Mouse (Mus musculus): Measurements from ENCODE around the gene Gm3448. TPM values are rescaled to one million over a fixed set of nuclear protein-coding genes. Genes with fewer than 3 reads are reported as not detected.
"Not testable (repeated sequence)": the region's sequence is repeated elsewhere in the genome, so short reads cannot be mapped to it uniquely, and the experiment has no call there.

The Gm3448 gene
- polyA plus RNA-seq (2015; fragmentation: Nextera tagmentation; extraction: Ambion mirVana), result 5.6 and 7.0 TPM in 2 replicates

DNA sequence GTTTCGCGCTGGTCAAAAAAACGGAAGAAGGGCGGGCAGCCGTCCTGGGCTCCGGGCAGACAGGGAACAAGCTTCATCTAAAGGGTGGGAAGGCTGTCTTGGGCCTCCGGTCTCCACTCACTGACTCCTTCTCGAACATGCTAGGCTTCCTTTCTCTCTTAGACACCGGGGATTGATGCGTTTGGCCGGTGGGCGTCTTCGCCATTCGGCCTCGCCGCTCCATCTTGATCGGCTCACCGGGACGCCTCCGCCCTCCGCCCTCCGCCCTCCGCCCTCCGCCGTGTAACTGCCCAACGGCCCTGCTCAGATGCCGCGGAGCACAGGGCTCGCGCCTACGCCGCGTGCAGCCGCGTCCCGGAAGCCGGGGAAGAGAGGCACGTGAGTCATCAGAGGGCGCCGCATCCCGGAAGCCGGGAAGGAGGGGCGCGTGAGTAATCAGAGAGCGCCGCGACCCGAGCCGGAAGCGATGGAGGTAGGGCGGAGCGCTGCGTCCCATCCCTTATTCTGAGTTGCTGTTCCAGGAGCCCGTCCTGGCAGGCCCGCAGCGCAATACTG lies at the start of gene Gm3448, which contains the start of the genes Ermard and Tcte3:
TSS of gene Gm3448 (minus strand) at position 363 of the 555 bp plus-strand sequence.
TSS of gene Ermard (plus strand) at position 34 of the 555 bp plus-strand sequence.
TSS of gene Tcte3 (minus strand) at position 314 of the 555 bp plus-strand sequence.
- H3K27me3 ChIP-seq; H3K4me2 ChIP-seq; H3K36me3 ChIP-seq (ENCODE audit: poor library complexity, severe bottlenecking); H3K4me3 ChIP-seq; H3K4me1 ChIP-seq; H3K27ac ChIP-seq; H3K9me3 ChIP-seq (replicated peaks); H3K9ac ChIP-seq: not testable (repeated sequence)
- peak; percentile 99 for ATAC-seq
- WGBS, result no CpG with 5 or more reads among the region's 56 CpGs

DNA sequence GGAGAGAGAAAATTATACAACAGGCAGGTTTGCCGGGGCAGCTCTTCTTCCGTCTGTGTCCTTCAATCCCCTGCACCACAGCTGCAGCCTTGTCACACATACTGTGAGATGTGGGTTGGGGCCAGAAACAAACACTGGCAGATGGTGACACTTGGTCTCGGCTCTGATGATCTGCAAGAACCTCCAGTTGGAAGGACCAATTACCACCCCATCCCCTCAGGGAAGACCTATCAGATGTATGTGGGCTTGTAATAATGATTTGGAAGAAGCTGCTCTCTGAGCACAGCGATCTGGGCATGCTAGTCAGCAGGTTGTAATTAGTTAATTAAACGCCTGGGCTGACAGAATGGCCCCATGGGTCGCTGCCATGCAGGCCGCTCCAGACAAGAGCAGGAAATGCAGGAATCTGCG lies 47.3 kb upstream of the Gm3448 start:
- no peaks in the 10 kb centered on the region for H3K9me3 ChIP-seq (replicated peaks)
- peaks cover 40% of the 10 kb centered on the region for H3K4me1 ChIP-seq
- H3K27me3 ChIP-seq, result no peaks in the 10 kb centered on the region
- no peak overlapping the region for H3K4me3 ChIP-seq
- H3K9ac ChIP-seq, result no peak overlapping the region
- H3K27ac ChIP-seq, result peak overlapping the region; percentile 68
- ATAC-seq, result peak; percentile 84
- 16% methylated on average over 8 of the region's 8 CpGs for WGBS
- peak overlapping the region; percentile 24 for H3K4me2 ChIP-seq
- no peaks in the 10 kb centered on the region for H3K36me3 ChIP-seq (ENCODE audit: poor library complexity, severe bottlenecking)

DNA sequence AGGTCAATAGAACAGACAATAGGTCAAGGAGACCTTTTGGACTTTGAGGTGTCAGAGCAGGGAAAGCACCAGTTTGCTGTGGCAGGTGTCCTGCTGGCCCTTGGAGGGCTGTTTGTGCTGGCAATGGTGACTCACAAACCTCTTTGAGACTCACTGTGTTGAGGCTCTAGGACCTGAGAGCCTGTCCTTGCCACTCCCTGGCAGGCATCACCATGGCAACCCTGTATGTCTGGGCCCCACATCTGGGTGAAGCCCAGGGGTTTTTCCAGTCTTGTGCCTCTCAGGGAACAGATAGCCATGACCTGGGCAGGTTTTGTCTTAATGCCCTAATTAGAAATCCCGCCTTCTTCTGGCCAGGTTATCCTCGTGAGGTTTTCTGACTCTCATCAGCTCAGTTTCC lies 46.8 kb upstream of the Gm3448 start:
- ATAC-seq, result peak; percentile 59
- Histone ChIP-seq H3K4me3 (no peak overlapping the region), H3K9ac (no peak overlapping the region), H3K4me2 (peak overlapping the region; percentile 24), H3K36me3 (ENCODE audit: poor library complexity, severe bottlenecking) (no peaks in the 10 kb centered on the region), H3K27me3 (no peaks in the 10 kb centered on the region), H3K27ac (peak overlapping the region; percentile 68), H3K9me3 (replicated peaks) (no peaks in the 10 kb centered on the region), H3K4me1 (peaks cover 39% of the 10 kb centered on the region)
- 23% methylated on average over 2 of the region's 2 CpGs for WGBS

DNA sequence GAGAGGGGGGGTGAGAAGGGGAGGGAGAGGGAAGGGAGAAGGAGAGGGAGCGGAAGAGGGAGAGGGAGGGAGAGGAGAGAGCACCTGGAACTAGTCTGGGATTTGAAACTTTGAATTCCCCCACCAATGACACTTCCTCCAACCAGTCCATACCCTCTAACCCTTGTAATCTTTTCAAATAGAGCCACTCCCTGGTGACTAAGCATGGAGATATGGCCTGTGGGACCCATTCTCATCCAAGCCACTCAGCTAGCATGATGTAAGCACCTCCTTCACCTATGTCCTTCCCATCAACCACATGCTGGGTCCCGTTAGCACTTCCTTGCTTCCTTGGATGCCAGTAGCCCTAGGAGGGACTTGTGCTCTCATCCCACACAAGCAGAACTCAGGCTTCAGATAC lies 43.7 kb upstream of the Gm3448 start:
- Histone ChIP-seq H3K4me1 (peaks cover 39% of the 10 kb centered on the region), H3K9me3 (replicated peaks) (no peaks in the 10 kb centered on the region), H3K27ac (no peak overlapping the region), H3K9ac (no peak overlapping the region), H3K4me2 (no peak overlapping the region), H3K27me3 (no peaks in the 10 kb centered on the region), H3K36me3 (ENCODE audit: poor library complexity, severe bottlenecking) (no peaks in the 10 kb centered on the region), H3K4me3 (no peak overlapping the region)
- no peak for ATAC-seq
- 75% methylated on average over 2 of the region's 2 CpGs for WGBS

DNA sequence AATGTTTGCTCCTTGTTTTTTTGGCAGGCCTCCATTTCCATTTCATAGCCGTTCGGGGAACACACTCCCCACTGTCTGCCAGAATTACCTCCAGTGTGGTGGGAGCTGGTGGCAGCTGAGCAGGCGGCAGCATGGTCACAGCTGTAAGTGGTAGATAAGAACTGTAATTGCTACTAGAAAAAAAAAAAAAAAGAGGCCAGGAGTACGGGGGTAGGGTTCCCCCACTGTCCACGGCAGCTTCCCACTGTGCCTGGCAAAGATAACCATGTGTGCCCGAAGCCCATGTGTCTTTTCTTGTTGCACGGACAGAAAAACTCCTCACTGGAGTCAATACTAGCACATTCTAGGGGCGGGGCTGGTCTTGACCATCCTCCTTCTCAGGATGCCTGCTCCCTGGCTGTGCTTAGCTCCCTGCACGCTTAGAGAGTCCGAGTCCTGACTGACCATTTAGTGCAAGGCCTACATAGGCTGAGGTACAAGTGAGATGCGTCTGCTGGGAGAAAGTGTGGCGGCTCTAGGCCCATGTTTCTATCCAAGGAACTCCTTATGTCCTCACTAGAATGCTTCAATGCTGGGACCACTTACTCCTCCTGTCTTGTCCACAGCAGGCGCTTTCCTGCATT lies 43.0 kb upstream of the Gm3448 start:
- no peak overlapping the region for H3K27ac ChIP-seq
- no peaks in the 10 kb centered on the region for H3K27me3 ChIP-seq
- no peak; the same call in 1 of the 2 replicates for ATAC-seq
- no peaks in the 10 kb centered on the region for H3K9me3 ChIP-seq (replicated peaks)
- no peak overlapping the region for H3K4me3 ChIP-seq
- H3K9ac ChIP-seq, result no peak overlapping the region
- no peaks in the 10 kb centered on the region for H3K36me3 ChIP-seq (ENCODE audit: poor library complexity, severe bottlenecking)
- H3K4me1 ChIP-seq, result peaks cover 35% of the 10 kb centered on the region
- no peak overlapping the region for H3K4me2 ChIP-seq
- 68% methylated on average over 13 of the region's 13 CpGs for WGBS

DNA sequence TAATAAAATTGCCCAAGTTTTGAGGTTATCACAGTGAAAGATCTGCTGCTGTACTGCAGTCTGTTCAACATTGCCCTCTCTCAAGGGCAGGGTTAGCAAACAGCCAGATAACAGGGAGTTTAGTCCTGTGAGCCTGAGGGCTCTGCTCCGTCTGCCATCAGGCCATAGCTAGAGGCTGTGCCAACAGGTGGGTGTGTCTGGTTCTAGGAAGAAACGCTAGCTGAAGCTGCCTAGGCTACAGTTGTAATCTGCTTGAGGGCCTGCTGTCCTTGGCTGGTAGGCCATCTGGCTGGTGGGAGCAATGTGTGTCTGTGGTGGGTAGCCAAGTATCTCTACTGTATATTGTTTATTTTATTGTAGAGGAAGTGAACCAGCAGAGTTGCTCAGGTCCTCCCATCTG lies 36.2 kb upstream of the Gm3448 start:
- Histone ChIP-seq H3K27ac (no peak overlapping the region), H3K4me3 (no peak overlapping the region), H3K4me1 (no peaks in the 10 kb centered on the region), H3K9me3 (replicated peaks) (no peaks in the 10 kb centered on the region), H3K36me3 (ENCODE audit: poor library complexity, severe bottlenecking) (no peaks in the 10 kb centered on the region), H3K27me3 (no peaks in the 10 kb centered on the region), H3K4me2 (no peak overlapping the region), H3K9ac (no peak overlapping the region)
- no peak for ATAC-seq
- WGBS, result 58% methylated on average over 2 of the region's 2 CpGs

DNA sequence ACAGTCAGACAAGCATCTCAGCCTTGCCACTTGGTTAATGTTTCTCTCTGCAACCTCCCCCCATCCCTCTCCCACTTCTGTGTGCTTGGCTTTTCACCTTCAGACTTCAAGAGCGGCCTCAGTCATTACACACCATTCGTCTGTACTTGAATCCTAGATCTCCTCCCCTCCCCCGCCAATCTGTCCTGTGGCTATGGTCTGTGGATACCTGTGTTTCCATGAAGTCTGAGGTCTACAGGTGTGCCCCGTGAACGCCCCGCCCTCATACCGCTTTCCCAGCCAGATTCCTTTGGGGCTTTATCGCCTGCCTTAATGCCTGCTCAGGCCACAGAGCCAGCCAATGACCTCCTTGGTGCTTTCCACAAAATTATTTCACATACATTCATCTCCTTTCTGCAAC lies 33.7 kb upstream of the Gm3448 start:
- ATAC-seq, result no peak
- Histone ChIP-seq H3K9ac (no peak overlapping the region), H3K4me2 (no peak overlapping the region), H3K27ac (no peak overlapping the region), H3K9me3 (replicated peaks) (no peaks in the 10 kb centered on the region), H3K27me3 (no peaks in the 10 kb centered on the region), H3K4me3 (no peak overlapping the region), H3K36me3 (ENCODE audit: poor library complexity, severe bottlenecking) (no peaks in the 10 kb centered on the region), H3K4me1 (no peaks in the 10 kb centered on the region)
- 76% methylated on average over 8 of the region's 8 CpGs for WGBS

DNA sequence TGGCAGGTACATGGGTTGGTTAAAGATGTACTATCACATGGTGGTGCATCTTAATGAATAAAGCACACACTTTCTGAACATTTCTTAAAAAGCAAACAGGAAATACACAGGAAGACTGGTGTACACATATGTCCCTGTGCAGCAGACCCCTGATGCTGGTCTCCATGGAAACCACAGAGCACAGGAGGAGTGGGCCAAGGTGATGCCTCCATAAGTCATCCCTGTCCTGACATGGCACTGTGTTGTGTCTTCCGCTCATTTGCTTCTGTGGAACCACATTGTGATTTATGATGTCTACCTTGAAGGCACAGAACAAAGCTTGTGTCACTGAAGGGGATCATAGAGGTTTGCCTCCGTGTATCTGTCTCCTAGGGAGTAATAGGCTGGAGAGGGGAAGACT lies 30.9 kb upstream of the Gm3448 start:
- H3K27me3 ChIP-seq, result no peaks in the 10 kb centered on the region
- no peak overlapping the region for H3K9ac ChIP-seq
- ATAC-seq, result no peak
- H3K27ac ChIP-seq, result no peak overlapping the region
- H3K4me2 ChIP-seq, result no peak overlapping the region
- H3K4me3 ChIP-seq, result no peak overlapping the region
- no peaks in the 10 kb centered on the region for H3K9me3 ChIP-seq (replicated peaks)
- WGBS, result 81% methylated on average over 2 of the region's 2 CpGs
- H3K4me1 ChIP-seq, result peaks cover 5% of the 10 kb centered on the region; the same call in 1 of the 2 replicates
- no peaks in the 10 kb centered on the region for H3K36me3 ChIP-seq (ENCODE audit: poor library complexity, severe bottlenecking)

DNA sequence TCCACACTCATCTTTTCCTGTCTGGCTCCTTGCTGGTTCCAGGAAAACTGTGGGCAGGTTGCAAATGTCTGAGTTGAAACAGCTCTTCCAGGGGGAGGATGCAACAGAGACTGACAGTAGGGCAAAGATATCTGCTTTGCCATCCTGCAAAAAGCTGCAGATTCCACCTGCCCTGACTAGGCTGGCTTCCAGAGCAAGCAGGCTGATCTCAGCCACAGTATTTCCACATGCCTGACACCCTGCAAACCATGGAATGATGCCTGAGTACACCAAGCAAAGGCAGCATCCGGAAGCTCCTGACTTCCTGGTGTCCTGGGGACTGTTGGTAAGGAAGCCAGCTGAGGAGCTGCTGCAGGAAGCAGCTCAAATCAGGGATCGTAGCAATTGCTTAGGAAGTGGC lies 27.8 kb upstream of the Gm3448 start:
- Histone ChIP-seq H3K4me3 (no peak overlapping the region), H3K4me2 (no peak overlapping the region), H3K9ac (no peak overlapping the region), H3K36me3 (ENCODE audit: poor library complexity, severe bottlenecking) (peaks cover 4% of the 10 kb centered on the region; the same call in 1 of the 2 replicates), H3K9me3 (replicated peaks) (no peaks in the 10 kb centered on the region), H3K27me3 (no peaks in the 10 kb centered on the region), H3K4me1 (peaks cover 12% of the 10 kb centered on the region), H3K27ac (no peak overlapping the region)
- ATAC-seq, result no peak
- 83% methylated on average over 2 of the region's 2 CpGs for WGBS

DNA sequence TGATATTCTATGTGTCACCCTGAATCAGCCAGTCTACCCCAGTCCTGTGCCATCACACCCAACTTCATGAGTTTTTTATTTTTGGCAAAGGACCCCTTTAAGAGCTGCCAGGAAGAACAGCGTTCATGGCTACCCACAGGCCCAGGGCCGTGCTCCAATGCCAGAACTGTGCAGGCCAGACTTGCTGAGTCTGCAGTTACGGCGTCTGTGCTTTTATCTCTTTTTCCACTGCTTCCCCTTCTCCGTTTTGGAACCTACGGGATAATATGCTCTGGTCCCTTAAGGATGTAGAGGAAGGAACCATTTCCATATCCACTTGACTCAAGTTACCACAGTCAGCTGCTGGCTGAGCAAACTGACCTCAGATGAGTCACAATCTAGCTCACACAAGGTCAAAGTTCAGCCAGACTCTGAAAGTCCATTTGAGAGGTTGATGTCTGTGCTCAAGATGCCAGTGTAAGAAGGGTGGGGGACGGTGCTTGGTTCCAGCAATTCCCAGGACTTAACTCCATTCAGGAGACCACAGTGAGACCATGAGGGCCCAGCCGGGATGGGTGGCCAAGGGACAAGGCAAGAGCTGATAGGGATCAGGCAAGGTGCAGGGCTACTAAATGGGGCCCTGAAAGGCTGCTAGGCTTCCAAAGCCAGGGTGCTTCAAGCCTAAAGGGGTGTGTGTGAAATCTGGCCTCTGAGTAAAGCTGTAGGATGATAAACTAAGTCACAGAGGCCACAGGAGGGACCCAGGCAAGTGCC lies 26.9 kb upstream of the Gm3448 start:
- peaks cover 6% of the 10 kb centered on the region; the same call in 1 of the 2 replicates for H3K36me3 ChIP-seq (ENCODE audit: poor library complexity, severe bottlenecking)
- peaks cover 12% of the 10 kb centered on the region for H3K4me1 ChIP-seq
- 83% methylated on average over 8 of the region's 8 CpGs for WGBS
- no peak overlapping the region for H3K27ac ChIP-seq
- H3K4me2 ChIP-seq, result no peak overlapping the region
- H3K4me3 ChIP-seq, result no peak overlapping the region
- ATAC-seq, result no peak
- no peak overlapping the region for H3K9ac ChIP-seq
- H3K9me3 ChIP-seq (replicated peaks), result no peaks in the 10 kb centered on the region
- H3K27me3 ChIP-seq, result no peaks in the 10 kb centered on the region

DNA sequence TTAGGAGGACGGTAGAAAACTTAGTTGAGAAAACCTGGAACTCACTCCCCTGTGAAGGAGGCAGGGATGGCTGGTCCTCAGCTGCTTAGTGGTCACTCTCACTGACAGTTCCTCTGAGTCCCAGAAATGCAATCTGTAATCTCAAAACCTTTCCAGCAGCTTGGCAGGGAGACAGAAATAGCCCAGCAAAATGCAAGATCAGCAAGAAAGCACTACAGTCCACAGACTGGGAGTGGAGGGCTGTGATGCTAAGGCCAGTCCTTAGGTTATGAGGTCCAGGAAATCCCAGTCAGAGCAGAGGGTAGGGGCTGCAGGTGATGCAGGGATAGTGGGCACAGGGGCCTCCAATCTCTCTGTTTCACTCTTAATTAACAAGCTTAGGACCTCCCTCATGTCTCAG lies 25.6 kb upstream of the Gm3448 start:
- no peak overlapping the region for H3K4me2 ChIP-seq
- H3K4me1 ChIP-seq, result peaks cover 12% of the 10 kb centered on the region
- no peak for ATAC-seq
- peaks cover 19% of the 10 kb centered on the region for H3K36me3 ChIP-seq (ENCODE audit: poor library complexity, severe bottlenecking)
- H3K9me3 ChIP-seq (replicated peaks), result no peaks in the 10 kb centered on the region
- no peaks in the 10 kb centered on the region for H3K27me3 ChIP-seq
- H3K27ac ChIP-seq, result peak overlapping the region; percentile 31; the same call in 1 of the 2 replicates
- WGBS, result 53% methylated on average over 1 of the region's 1 CpGs
- 0 out of 2 replicates have a peak overlapping the region, but pooled peaks have one; percentile 18 for H3K9ac ChIP-seq
- no peak overlapping the region for H3K4me3 ChIP-seq

DNA sequence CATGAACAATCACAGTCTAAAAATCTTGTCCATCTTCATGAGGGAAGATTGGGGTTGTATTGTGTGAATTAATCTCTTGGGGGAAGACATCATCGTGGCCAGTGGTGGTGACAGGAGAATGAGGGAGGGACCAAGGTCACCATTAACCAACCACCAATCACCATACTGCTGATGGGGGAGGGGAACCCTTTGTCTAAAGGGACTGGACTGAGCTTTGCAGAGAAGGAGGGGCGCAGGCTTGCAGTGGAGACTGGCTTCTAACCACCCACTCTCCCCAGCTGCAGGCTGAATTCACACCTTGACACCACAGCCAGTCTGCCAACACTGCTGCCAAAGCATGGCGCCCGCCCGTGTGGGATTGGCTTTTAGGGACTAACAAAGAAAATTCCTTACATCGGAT lies 24.7 kb upstream of the Gm3448 start:
- H3K9me3 ChIP-seq (replicated peaks), result no peaks in the 10 kb centered on the region
- peak overlapping the region; percentile 42 for H3K4me2 ChIP-seq
- ATAC-seq, result peak; percentile 85
- peaks cover 12% of the 10 kb centered on the region for H3K4me1 ChIP-seq
- 30% methylated on average over 6 of the region's 6 CpGs for WGBS
- 0 out of 2 replicates have a peak overlapping the region, but pooled peaks have one; percentile 2 for H3K9ac ChIP-seq
- no peaks in the 10 kb centered on the region for H3K27me3 ChIP-seq
- H3K27ac ChIP-seq, result peak overlapping the region; percentile 63
- no peak overlapping the region for H3K4me3 ChIP-seq
- peaks cover 27% of the 10 kb centered on the region for H3K36me3 ChIP-seq (ENCODE audit: poor library complexity, severe bottlenecking)

All from forebrain, embryonic 13.5 days (tissue).